Mouse (Mus musculus) right cerebral cortex, postnatal 4 days (tissue): Measurements from ENCODE around the gene Frrs1.

Source experiments
- DNase-seq: peaks from one replicate; pipeline ENCODE4 v3.0.0-alpha.2; 2022

Gene Frrs1

GRCm38 (mm10) chr3:116848936-116849335 lies 10.3 kb upstream of the Frrs1 start:
- DNase-seq = no peak

GRCm38 (mm10) chr3:116850376-116850775 lies 8.9 kb upstream of the Frrs1 start:
- DNase-seq = no peak

GRCm38 (mm10) chr3:116852421-116852820 lies 6.8 kb upstream of the Frrs1 start:
- DNase-seq = no peak

GRCm38 (mm10) chr3:116857611-116858010 lies 1.7 kb upstream of the Frrs1 start:
- no peak for DNase-seq

- no peak for DNase-seq
Measured at GRCm38 (mm10) chr3:116859752-116860151, 488 bp downstream of the Frrs1 start.

GRCm38 (mm10) chr3:116860333-116861222 lies 1.3 kb downstream of the Frrs1 start:
- DNase-seq = no peak

- no peak for DNase-seq
Measured at GRCm38 (mm10) chr3:116861223-116861539, 1.9 kb downstream of the Frrs1 start.

GRCm38 (mm10) chr3:116861540-116862067 lies 2.3 kb downstream of the Frrs1 start:
- peak; percentile 44 for DNase-seq

- DNase-seq = no peak
Measured at GRCm38 (mm10) chr3:116862621-116863020, 3.4 kb downstream of the Frrs1 start.

GRCm38 (mm10) chr3:116864421-116864820 lies 5.2 kb downstream of the Frrs1 start:
- no peak for DNase-seq

GRCm38 (mm10) chr3:116865199-116865636 lies 6.0 kb downstream of the Frrs1 start:
- no peak for DNase-seq

GRCm38 (mm10) chr3:116870372-116870771 lies 11.1 kb downstream of the Frrs1 start:
- DNase-seq = no peak

GRCm38 (mm10) chr3:116882221-116882960 lies 23.1 kb downstream of the Frrs1 start:
- DNase-seq = no peak

- no peak for DNase-seq
Measured at GRCm38 (mm10) chr3:116884941-116885340, 25.7 kb downstream of the Frrs1 start.

- no peak for DNase-seq
Measured at GRCm38 (mm10) chr3:116889358-116889757, 30.1 kb downstream of the Frrs1 start.

- no peak for DNase-seq
Measured at GRCm38 (mm10) chr3:116890576-116890975, 31.3 kb downstream of the Frrs1 start.

- DNase-seq = no peak
Measured at GRCm38 (mm10) chr3:116891436-116892205, 32.4 kb downstream of the Frrs1 start.

GRCm38 (mm10) chr3:116892206-116892563 lies 32.9 kb downstream of the Frrs1 start:
- no peak for DNase-seq

- DNase-seq = no peak
Measured at GRCm38 (mm10) chr3:116892872-116893271, 33.6 kb downstream of the Frrs1 start.

- peak; percentile 85 for DNase-seq
Measured at GRCm38 (mm10) chr3:116904158-116904557, 44.9 kb downstream of the Frrs1 start.

GRCm38 (mm10) chr3:116905898-116906297 lies 46.6 kb downstream of the Frrs1 start:
- DNase-seq = peak; percentile 15

- DNase-seq = no peak
Measured at GRCm38 (mm10) chr3:116906596-116906995, 47.3 kb downstream of the Frrs1 start.

GRCm38 (mm10) chr3:116914374-116914773 lies 55.1 kb downstream of the Frrs1 start:
- no peak for DNase-seq
